Mouse (Mus musculus) lung, postnatal 4 days (tissue): ENCODE measurements around the gene Six5.
"Not testable (repeated sequence)": the region's sequence is repeated elsewhere in the genome, so short reads cannot be mapped to it uniquely, and the experiment has no call there.

Source experiments
- DNase-seq, 2 experiments: peaks; one replicate each; pipeline ENCODE4 v3.0.0; 2021

Six5 gene

DNA sequence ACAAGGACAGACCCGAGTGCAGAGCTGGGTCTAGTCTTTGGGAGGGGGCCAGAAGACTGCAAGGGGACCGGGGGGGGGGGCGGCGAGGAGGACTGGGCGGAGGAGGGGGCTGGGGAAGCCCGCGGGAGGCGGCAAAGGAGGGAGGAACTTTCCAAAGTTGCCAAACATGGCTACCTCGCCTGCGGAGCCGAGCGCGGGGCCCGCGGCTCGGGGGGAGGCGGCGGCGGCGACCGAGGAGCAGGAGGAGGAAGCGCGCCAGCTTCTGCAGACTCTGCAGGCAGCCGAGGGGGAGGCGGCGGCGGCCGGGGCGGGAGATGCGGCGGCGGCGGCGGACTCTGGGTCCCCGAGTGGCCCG is at the start of gene Six5:
Gene Six5, plus strand, starts transcription at position 124 of the 355 bp plus-strand sequence.
- DNase-seq, result peak; percentile 63 to 77

DNA sequence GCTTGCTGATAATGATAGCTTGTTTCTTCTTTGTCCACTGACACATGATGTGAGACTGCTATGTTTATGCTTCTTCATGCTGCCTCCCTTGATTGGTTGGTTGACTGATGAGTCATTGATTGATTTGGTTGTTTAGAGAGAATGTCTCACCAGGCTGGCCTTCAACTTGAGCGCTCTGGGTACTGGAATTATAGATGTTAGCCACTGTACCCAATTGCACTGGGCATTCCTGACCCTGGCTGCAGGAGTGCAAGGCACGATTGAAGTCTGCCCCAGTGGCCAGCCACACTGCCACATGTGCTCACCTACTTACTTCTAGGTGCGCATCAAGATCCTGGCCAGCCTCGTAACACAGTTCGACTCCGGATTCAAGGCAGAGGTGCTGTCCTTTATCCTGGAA is 49.8 kb upstream of the Six5 start:
- no peak for DNase-seq

DNA sequence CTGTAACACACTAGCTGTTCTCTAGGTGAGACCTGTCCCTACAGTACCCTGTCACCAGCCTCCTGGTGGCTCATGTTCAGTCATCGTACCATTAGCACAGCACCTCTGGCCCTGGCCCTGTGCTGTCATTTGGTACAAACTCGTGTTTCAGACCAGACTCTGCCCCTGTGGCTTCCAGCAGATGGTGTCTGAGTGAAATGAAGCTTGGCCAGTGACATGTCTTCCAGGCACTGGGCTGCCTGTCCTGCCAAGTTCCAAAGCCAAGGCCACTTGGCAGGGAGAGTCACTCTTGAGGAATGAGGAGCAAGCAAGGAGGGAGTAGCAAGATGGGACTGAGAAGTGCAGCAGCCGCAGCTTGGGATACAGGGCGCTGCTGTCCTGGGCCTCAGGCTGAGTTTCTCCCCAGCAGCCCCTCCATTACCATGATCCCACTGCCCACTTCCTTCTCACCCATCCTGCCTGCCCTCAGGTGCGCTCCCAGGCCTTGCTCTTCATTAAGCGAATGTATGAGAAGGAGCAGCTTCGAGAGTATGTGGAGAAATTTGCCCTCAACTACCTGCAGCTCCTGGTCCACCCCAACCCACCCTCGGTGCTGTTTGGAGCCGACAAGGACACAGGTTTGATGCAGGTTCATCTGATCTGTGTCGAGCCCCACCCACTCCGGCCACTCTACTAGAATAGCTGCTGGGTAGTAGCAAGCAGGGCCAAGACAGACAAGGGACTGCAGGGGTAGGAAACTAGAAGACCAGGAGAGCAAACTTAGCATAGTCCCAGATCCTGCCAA is 47.9 kb upstream of the Six5 start:
- DNase-seq, result no peak

DNA sequence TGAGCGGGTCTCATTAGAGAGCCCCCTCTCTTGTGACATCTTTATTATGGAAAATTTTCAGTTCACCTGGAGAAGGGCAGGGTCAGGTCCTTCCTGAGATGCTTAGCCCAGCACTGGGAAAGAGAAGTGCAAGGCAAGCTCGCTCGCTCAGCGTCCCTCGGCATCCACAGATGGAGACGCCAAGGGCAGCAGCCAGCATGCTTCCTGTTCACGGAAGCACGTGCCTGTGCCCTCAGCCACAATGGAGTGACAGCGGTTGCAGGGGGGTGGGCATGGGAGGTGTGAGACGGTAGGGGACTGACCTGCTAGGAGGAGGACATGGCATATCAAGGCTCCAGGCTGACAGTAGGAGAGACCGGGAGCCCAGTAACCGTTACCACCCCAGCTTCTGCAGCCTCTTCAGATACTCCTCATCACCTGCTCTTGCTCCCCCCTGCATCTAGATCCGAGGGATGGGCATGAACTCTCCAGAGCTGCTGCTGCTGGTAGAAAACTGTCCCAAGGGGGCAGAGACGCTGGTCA is 46.3 kb upstream of the Six5 start:
- DNase-seq, result no peak

- DNase-seq, result no peak
These were observed 45.1 kb upstream of the Six5 start for GRCm38 (mm10) chr7:19049252-19049651.

DNA sequence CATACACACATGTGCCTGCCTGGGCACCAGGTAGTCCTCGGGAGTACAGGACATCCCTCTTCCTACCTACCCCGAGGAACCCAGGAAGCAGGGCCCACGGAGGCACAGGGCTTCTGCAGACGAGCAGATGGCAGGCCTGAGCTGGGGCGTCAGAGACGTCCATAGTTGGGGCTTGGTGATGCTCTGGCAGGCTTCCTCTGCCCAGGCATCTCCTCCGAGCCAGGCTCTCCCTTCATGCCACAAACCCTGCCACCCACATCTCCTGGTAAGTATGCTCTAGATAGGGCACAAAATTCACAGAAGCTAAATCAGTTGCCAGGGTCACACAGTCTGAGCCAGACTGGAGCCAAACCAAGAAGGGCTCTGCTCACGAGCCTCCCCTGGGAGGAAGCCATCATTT is 44.2 kb upstream of the Six5 start:
- DNase-seq, result no peak

- no peak for DNase-seq
These were observed 43.2 kb upstream of the Six5 start for GRCm38 (mm10) chr7:19051161-19051560.

GRCm38 (mm10) chr7:19052345-19053135 is 41.9 kb upstream of the Six5 start:
- DNase-seq, result no peak

DNA sequence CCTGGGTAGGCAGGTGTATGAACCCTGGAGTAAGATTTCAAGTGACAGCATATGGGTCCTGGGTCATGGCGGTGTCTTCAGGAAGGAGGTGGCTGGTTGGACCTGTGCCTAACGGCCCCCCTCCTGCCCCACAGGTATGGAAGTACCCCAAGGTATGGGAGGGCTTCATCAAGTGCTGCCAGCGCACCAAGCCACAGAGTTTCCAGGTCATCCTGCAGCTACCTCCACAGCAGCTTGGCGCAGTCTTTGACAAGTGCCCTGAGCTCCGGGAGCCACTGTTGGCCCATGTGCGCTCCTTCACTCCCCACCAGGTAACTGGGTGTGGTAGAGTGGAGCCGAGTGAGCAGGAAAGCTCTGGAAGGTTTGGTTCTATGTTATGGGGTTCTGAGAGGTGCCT is 41.3 kb upstream of the Six5 start:
- no peak for DNase-seq

DNA sequence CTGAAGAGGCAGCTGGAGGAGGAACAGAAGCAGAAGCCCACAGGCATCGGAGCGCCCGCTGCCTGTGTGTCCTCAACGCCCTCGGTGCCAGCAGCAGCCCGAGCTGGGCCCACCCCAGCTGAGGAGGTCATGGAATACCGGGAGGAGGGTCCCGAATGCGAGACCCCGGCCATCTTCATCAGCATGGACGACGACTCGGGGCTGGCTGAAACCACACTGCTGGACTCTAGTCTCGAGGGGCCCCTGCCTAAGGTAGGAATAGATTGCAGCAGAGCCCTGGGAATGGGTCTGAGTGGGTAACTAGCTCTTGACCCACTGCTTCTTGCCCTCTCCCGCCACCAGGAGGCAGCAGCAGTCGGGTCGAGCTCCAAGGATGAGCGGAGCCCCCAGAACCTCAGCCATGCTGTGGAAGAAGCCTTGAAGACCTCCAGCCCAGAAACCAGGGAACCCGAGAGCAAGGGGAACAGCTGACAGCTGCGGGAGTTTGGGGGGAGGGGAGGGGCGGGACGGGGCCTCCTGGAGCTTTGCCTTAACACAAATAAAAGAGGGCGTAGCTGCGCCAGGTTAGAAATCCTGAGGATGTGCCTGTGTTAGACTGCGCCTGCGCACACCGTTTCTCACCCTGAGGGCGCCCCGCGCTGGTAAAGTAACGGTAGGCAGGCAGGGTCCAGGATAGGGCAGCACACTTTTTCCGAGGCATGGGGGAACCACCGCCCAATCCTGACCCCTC is 40.2 kb upstream of the Six5 start, which contains the start of gene Rsph6a:
Gene Rsph6a, plus strand, starts transcription at position 644 of the 730 bp plus-strand sequence.
- peak; percentile 56 to 63 for DNase-seq

DNA sequence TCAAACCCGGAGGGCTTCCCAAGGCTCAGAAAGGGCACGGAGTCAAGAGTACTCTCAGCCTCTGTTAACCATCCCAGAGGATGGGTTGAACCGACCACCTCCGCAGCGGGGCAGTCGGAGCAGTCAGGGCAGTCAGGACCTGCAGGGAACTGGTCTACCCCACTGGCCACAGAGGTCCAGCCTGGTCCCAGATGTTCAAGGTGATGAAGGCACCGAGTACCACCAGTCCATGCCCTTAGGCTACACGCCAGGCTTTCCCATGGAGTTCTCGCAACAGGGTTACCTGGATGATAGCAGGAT is 39.7 kb upstream of the Six5 start:
- DNase-seq, result no peak

GRCm38 (mm10) chr7:19055108-19055507 is 39.3 kb upstream of the Six5 start:
- no peak for DNase-seq

DNA sequence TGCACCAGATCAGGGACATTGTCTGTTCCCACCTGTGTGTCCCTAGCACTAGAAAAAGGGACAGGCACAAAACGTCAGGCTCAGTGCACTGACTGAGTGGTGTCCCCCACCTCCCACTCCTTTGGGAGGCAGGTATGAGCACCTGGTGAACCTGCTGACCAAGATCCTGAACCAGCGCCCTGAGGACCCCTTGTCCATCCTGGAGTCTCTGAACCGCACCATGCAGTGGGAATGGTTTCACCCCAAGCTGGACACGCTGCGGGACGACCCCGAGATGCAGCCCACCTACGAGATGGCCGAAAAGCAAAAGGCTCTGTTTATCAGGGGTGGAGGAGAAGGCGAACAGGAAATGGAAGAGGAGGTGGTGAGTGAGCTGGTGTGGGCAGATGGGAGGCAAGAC is 37.0 kb upstream of the Six5 start:
- peak in 1 of 2 experiments; percentile 13 for DNase-seq

GRCm38 (mm10) chr7:19065896-19066295 is 28.5 kb upstream of the Six5 start:
- DNase-seq, result peak in 1 of 2 experiments; percentile 20

- DNase-seq, result peak in 1 of 2 experiments; percentile 22
These were observed 27.3 kb upstream of the Six5 start for GRCm38 (mm10) chr7:19067063-19067462.

- DNase-seq, result peak in 1 of 2 experiments; percentile 18
These were observed 26.5 kb upstream of the Six5 start for GRCm38 (mm10) chr7:19067935-19068334.

DNA sequence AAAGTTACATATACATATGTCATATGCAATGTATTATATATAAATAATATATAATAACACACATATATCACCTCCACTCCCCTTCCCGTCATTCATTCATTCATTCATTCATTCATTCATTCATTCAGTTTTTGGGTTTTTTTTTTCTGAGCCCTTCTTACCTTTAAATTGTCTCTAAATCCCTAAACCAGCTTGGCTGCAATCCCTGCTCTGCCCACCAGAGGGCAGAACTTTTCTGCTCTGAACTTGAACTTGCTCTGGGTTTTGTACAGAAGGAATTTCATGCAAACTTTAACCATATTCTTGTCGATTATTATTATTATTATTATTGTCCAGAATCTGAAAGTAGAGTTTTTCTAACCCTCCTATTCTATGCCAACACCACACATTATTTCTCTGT is 25.7 kb upstream of the Six5 start:
- DNase-seq, result peak; percentile 59 to 78

DNA sequence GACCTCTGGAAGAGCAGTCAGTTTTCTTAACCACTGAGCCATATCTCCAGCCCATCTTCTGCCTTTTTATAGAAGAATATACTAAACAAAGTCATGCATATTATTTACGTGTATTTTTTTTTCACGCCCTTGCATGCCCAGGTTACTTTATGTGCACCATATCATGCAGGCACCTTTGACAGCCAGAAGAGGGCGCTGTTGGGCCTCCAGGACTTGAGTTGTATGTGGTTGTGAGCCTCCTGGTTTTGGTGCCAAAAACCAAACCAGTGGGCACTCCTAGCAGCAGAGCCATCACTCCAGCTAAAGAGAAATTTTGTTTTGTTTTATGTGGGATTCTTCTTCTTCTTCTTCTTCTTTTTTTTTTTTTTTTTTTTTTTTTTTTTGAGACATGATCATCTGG is 24.9 kb upstream of the Six5 start:
- peak; percentile 26 to 38 for DNase-seq

GRCm38 (mm10) chr7:19071024-19071423 is 23.4 kb upstream of the Six5 start:
- not testable (repeated sequence) for DNase-seq

GRCm38 (mm10) chr7:19073504-19073903 is 20.9 kb upstream of the Six5 start:
- peak in 1 of 2 experiments; percentile 53 for DNase-seq

- no peak for DNase-seq
These were observed 19.9 kb upstream of the Six5 start for GRCm38 (mm10) chr7:19074494-19074893.

DNA sequence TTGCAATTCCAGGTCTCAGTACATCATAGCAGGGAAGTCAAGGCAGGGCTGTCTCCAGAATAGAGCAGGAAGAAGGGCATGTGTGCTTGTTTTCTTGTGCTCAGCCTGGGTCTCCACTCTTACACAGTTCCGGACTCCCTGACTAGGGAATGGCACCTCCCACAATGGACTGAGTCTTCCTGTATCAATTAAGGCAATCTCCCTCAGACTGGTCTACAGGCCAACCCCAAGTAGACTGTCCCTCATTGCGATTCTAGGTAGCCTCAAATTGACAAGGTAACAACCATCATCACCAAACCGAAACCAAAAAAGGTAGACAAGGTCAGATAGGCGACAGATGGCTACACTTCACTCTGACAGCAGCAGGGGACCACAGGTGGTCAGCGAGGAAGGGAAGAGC is 19.2 kb upstream of the Six5 start:
- no peak for DNase-seq
